Mouse (Mus musculus) kidney, adult 2 months (tissue): ENCODE measurements at regions not wholly inside any gene's neighbourhood (a gene's known extent, or its start where the extent isn't known, plus 50 kb on each side); places are given as distances from the start of the nearest gene placed in this dataset.

Experiments used
- CTCF ChIP-seq: fragments of 200-500 bp; conservative IDR thresholded peaks from 2 replicates; pipeline ENCODE4 v1.5.1; 2011; ENCODE audit warnings: low read depth, mild to moderate bottlenecking, control low read depth, low read length, moderate library complexity, mixed read lengths; ENCODE audit not compliant: insufficient read depth, insufficient read length
- POLR2A ChIP-seq: fragments of 200-500 bp; IDR thresholded peaks from one replicate; pipeline ENCODE4 v1.6.1; 2011; ENCODE audit warnings: low read depth, low read length, control low read depth

DNA sequence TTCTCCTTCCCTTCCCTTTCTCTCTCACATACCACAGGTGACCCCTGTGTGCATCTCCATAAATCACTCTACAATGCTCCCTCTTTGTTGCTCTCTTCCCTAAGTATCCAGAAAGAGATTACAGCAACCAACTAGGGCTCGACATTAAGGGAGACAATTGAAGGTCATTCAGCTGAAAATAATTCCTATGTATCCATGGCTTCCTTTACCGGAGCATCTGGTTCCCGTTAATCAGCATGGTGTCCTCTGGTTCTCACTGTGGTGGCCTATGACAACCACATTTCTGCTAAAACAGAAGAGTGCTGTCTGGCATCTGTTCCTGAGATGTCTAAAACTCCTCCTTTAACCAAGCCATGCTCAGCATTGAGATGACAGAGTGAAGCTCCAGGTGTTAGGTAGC lies 106.9 kb downstream of the Mettl11b start:
- no peak for TF ChIP-seq POLR2A
- no peak for TF ChIP-seq CTCF
